Mouse (Mus musculus) thymus, postnatal 36 days (tissue): ENCODE results near the gene Wipi1.

Source experiments
- DNase-seq, 2 experiments: peaks; one replicate each; pipeline ENCODE4 v3.0.0; 2022; ENCODE audit warnings: mixed read lengths in 2 of 2

Gene Wipi1

GRCm38 (mm10) chr11:109575832-109576231, 35.9 kb downstream of the Wipi1 start:
- no peak for DNase-seq

- DNase-seq: no peak
These were observed 37.2 kb downstream of the Wipi1 start for GRCm38 (mm10) chr11:109574604-109575003.

GRCm38 (mm10) chr11:109572051-109572450, 39.7 kb downstream of the Wipi1 start:
- no peak for DNase-seq

GRCm38 (mm10) chr11:109569809-109570208, 42.0 kb downstream of the Wipi1 start:
- no peak for DNase-seq

GRCm38 (mm10) chr11:109569007-109569618, 42.7 kb downstream of the Wipi1 start:
- no peak for DNase-seq

- no peak for DNase-seq
These were observed 47.1 kb downstream of the Wipi1 start for GRCm38 (mm10) chr11:109564466-109565214.

GRCm38 (mm10) chr11:109563708-109564107, 48.1 kb downstream of the Wipi1 start:
- DNase-seq: no peak

- DNase-seq: no peak
These were observed 50.3 kb downstream of the Wipi1 start for GRCm38 (mm10) chr11:109561445-109561844.

- DNase-seq: peak; percentile 67 to 69
These were observed 50.9 kb downstream of the Wipi1 start for GRCm38 (mm10) chr11:109560793-109561257.

GRCm38 (mm10) chr11:109559241-109559640, 52.5 kb downstream of the Wipi1 start:
- no peak for DNase-seq

- DNase-seq: no peak
These were observed 54.3 kb downstream of the Wipi1 start for GRCm38 (mm10) chr11:109557419-109557818.

- DNase-seq: no peak
These were observed 55.6 kb downstream of the Wipi1 start for GRCm38 (mm10) chr11:109556130-109556529.

- peak in 1 of 2 experiments; percentile 7 for DNase-seq
These were observed 57.3 kb downstream of the Wipi1 start for GRCm38 (mm10) chr11:109554443-109554842.

- peak; percentile 25 to 27 for DNase-seq
These were observed 57.8 kb downstream of the Wipi1 start for GRCm38 (mm10) chr11:109553921-109554320.

- DNase-seq: no peak
These were observed 62.0 kb downstream of the Wipi1 start for GRCm38 (mm10) chr11:109549599-109550290.

- no peak for DNase-seq
These were observed 64.1 kb downstream of the Wipi1 start for GRCm38 (mm10) chr11:109547652-109548051.

GRCm38 (mm10) chr11:109546305-109547001, 65.3 kb downstream of the Wipi1 start:
- DNase-seq: no peak

GRCm38 (mm10) chr11:109545700-109546143, 66.0 kb downstream of the Wipi1 start:
- DNase-seq: no peak

GRCm38 (mm10) chr11:109545265-109545664, 66.5 kb downstream of the Wipi1 start:
- no peak for DNase-seq

GRCm38 (mm10) chr11:109544432-109544831, 67.3 kb downstream of the Wipi1 start:
- no peak for DNase-seq

GRCm38 (mm10) chr11:109543466-109543865, 68.3 kb downstream of the Wipi1 start:
- DNase-seq: no peak

- no peak for DNase-seq
These were observed 72.5 kb downstream of the Wipi1 start for GRCm38 (mm10) chr11:109539290-109539689.

GRCm38 (mm10) chr11:109536939-109537338, 74.8 kb downstream of the Wipi1 start:
- no peak for DNase-seq
